Mouse (Mus musculus): ENCODE measurements around the gene Zbtb49. TPM values are rescaled to one million over a fixed set of nuclear protein-coding genes. Genes with fewer than 3 reads are reported as not detected.

Gene Zbtb49
- polyA plus RNA-seq (2012; fragmentation: generic; extraction: Trizol) = 1 to 10 TPM in 1 of 2 experiments, under 1 TPM in 1; 0.88 to 8.2 TPM

DNA sequence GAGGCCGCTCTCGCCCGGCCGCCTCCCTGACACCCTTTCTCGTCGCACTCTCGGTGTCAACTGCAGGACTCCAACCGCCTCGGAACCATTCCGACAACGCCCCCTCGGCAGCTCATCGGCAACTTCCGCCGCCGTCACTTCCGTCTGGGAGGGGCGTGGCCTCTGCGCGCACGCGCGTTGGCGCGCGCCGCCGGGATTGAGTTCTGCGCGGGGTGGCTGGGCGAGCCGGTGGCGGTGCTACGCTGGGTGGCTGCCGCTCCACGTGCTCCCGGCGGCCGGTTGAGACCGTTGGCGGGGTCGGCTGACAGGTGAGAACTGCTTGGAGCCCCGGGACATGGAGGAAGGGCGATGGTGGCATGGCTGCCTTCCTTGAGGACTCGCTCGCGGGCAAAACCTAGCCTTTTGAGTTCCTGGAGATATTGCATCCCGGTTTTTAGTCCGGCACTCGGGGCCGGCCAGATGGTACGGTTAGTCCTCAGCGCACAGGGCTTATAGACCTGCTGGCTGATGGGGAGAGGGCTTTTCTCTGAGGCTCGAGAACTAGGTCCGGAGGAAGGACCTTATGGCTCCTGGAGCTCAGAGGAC lies at the start of gene Zbtb49, which contains the start of gene Lyar:
Zbtb49 (minus strand) TSS at position 130 of the 585 bp plus-strand sequence.
Lyar (plus strand) TSS at position 143 of the 585 bp plus-strand sequence.

DNA sequence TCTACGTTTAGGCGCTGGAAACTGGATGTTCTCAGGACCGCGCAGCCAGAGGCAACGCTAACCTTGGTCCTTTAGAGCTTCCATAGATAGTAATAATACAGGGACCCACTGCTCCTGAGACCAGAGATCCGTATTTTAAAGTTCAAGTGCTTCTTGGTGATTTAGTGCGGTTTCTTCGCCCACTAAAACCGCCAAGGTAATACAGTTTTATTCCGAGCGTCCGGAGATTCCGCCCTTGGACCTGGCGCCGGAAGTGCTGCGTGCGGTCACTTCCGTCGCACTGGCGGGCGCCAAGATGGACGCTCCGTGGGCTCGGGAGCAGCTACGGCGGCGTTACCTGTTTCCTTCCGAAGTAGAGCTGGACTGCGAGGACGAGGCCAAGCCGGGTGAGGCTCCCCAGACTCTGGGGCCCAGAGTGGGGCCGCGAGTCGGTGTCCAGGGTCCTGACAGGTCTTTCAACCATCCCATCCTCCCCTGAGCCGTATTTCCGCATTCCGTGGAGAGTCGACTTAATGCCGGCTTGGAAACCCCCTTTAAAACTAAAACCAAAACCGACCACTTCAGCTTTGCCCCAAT lies 39.9 kb upstream of the Zbtb49 start, which contains the start of gene Tmem128:
Tmem128 (plus strand) TSS at position 79 of the 576 bp plus-strand sequence.

DNA sequence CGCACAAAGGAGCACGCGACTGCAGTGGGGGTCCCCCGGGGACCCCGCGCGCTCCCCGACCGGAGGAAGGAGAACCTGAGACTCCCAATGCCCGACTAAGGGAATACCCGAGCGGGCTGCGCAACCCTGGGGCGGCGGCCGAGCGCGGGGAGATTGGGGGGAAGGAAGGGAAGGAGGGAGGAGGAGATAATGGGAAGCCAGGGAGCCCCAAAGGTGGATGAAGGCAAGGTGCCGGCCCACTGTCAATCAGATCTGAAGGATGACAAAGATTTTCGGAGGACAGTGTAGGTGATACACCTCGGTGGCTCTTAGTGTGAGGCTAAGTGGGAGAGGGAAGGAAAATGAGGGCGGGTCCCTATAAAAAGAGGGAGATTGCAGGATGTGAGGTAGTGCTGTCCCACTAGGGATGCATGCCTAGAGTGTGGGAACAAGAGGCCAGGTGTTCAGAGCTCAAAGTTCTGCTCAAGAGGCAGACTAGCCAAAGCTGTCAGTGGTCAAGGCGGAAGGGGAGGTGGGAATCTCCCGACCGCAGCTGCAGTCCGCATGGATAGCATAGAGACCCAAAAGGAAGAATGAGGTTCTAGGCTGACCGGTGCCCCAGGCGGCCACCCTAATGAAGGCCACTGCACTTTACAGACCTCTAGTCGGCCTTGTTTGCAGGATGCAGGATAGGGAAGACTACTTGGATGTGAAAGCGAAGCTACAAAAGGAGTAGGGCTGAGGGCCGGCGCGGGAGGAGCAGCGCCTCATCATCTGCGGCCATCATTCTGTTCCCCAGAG lies 60.4 kb downstream of the Zbtb49 start, which contains the start of gene Nsg1:
Nsg1 (minus strand) TSS at position 274 of the 780 bp plus-strand sequence.

Other genes starting within 250 kb of the Zbtb49 start
- 10 to 100 TPM in 1 of 2 experiments, 1 to 10 TPM in 1; 6.8 to 33.2 TPM for gene Stx18, start 181.7 kb downstream of the Zbtb49 start, polyA plus RNA-seq (2012; fragmentation: generic; extraction: Trizol)
- 10 to 100 TPM in 1 of 2 experiments, 1 to 10 TPM in 1; 6.4 to 23.3 TPM for gene Nsg1, start 60.5 kb downstream of the Zbtb49 start, polyA plus RNA-seq (2012; fragmentation: generic; extraction: Trizol)
- gene Lyar, start within 50 bp of the Zbtb49 start, polyA plus RNA-seq (2012; fragmentation: generic; extraction: Trizol) = 10 to 100 TPM; 12.0 to 12.8 TPM
- 10 to 100 TPM; 10.6 to 16.3 TPM for gene Tmem128, start 39.7 kb upstream of the Zbtb49 start, polyA plus RNA-seq (2012; fragmentation: generic; extraction: Trizol)
- under 1 TPM in 1 of 2 experiments, not detected in 1; 0.01 TPM for gene Otop1, start 55.5 kb upstream of the Zbtb49 start, polyA plus RNA-seq (2012; fragmentation: generic; extraction: Trizol)
- gene Drd5, start 98.9 kb upstream of the Zbtb49 start, polyA plus RNA-seq (2012; fragmentation: generic; extraction: Trizol) = not detected

Measured in C3H10T1/2 (cell line).